31 mouse cellular contexts compared by ENCODE assay signal in the genomic region with DNA sequence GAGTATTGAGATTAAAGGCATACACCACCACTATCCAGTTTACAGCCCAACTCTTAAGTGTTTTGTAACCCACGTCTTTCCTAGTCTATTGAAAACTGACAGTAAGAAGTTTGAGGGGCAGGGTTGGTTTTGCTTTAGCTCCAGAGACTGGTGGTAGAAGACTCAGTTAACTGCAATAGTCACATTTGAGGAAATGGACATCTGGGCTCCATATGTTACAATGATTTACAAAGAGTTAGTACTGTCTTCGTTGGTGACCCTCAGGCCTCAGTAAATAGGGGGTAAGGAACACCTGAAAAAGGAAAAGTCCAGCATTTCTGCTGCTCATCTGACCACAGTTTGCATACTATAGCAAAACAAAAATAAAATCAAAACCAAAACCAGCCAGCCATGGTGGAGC.
DNase-seq lines count a peak whose midpoint lies in the region; ATAC-seq lines count a peak whose summit lies in the region.
"Had no signal": no experiment of that assay in that cellular context is flagged by ENCODE, and none has a peak within 500 bp of the region (broad histone marks: within the 10 kb centered on the region; RNA-seq: fewer than 3 reads in every experiment).

No protein-coding gene starts in this region.

- H3K4me2 ChIP-seq in kidney, embryonic 15.5 days = no peak overlapping the region
- no peak overlapping the region for H3K4me2 ChIP-seq in kidney, embryonic 16.5 days (replicated peaks; ENCODE audit: low read depth, low read length)
- no peak overlapping the region for H3K4me2 ChIP-seq in embryonic facial prominence, embryonic 12.5 days (replicated peaks)
- no peak overlapping the region for H3K4me2 ChIP-seq in limb, embryonic 15.5 days
- H3K4me2 ChIP-seq: forebrain, embryonic 12.5 days; heart, embryonic 11.5 days; hindbrain, embryonic 12.5 days had no signal

- no peaks in the 10 kb centered on the region for H3K27me3 ChIP-seq in kidney, embryonic 15.5 days
- H3K27me3 ChIP-seq in kidney, embryonic 16.5 days (ENCODE audit: insufficient read depth, low read length) = no peaks in the 10 kb centered on the region
- no peaks in the 10 kb centered on the region for H3K27me3 ChIP-seq in embryonic facial prominence, embryonic 12.5 days
- H3K27me3 ChIP-seq in limb, embryonic 15.5 days = no peaks in the 10 kb centered on the region
- H3K27me3 ChIP-seq: forebrain, embryonic 12.5 days; hindbrain, embryonic 12.5 days had no signal

- no peak for ATAC-seq in kidney, embryonic 15.5 days (replicated peaks; ENCODE audit: low FRiP score)
- ATAC-seq in kidney, embryonic 16.5 days (ENCODE audit: low FRiP score, low TSS enrichment) = no peak
- no peak for ATAC-seq in embryonic facial prominence, embryonic 12.5 days (ENCODE audit: insufficient number of reproducible peaks, insufficient read depth, low FRiP score, low TSS enrichment)
- ATAC-seq in limb, embryonic 15.5 days (ENCODE audit: insufficient number of reproducible peaks, low FRiP score, low TSS enrichment, low read depth) = no peak
- ATAC-seq: CD4-positive, CD25-positive, alpha-beta regulatory T cell, adult 4 months; forebrain, postnatal 0 days; hindbrain, postnatal 0 days; intestine, embryonic 16.5 days had no signal

- no peak overlapping the region for H3K9ac ChIP-seq in kidney, embryonic 15.5 days
- H3K9ac ChIP-seq in kidney, embryonic 16.5 days (replicated peaks; ENCODE audit: low read length) = no peak overlapping the region
- no peak overlapping the region for H3K9ac ChIP-seq in embryonic facial prominence, embryonic 12.5 days
- no peak overlapping the region for H3K9ac ChIP-seq in limb, embryonic 15.5 days
- H3K9ac ChIP-seq: forebrain, embryonic 12.5 days; forebrain, postnatal 0 days; hindbrain, embryonic 12.5 days; liver, embryonic 14.5 days had no signal

- H3K4me1 ChIP-seq in kidney, embryonic 15.5 days = peaks cover 38% of the 10 kb centered on the region
- peaks cover 34% of the 10 kb centered on the region for H3K4me1 ChIP-seq in kidney, embryonic 16.5 days (ENCODE audit: insufficient read depth, low read length)
- peaks cover 31% of the 10 kb centered on the region for H3K4me1 ChIP-seq in embryonic facial prominence, embryonic 12.5 days
- peaks cover 27% of the 10 kb centered on the region for H3K4me1 ChIP-seq in limb, embryonic 15.5 days
- H3K4me1 ChIP-seq: forebrain, embryonic 12.5 days had no signal

- H3K36me3 ChIP-seq in kidney, embryonic 15.5 days = no peaks in the 10 kb centered on the region
- H3K36me3 ChIP-seq in kidney, embryonic 16.5 days (ENCODE audit: insufficient read depth, low read length) = 0 out of 2 replicates have a peak, but pooled peaks cover 3% of the 10 kb centered on the region
- 0 out of 2 replicates have a peak, but pooled peaks cover 6% of the 10 kb centered on the region for H3K36me3 ChIP-seq in embryonic facial prominence, embryonic 12.5 days
- peaks cover 5% of the 10 kb centered on the region; the same call in 1 of the 2 replicates for H3K36me3 ChIP-seq in limb, embryonic 15.5 days
- H3K36me3 ChIP-seq: hindbrain, embryonic 12.5 days had no signal

- no peak overlapping the region for H3K4me3 ChIP-seq in kidney, embryonic 15.5 days (replicated peaks)
- no peak overlapping the region for H3K4me3 ChIP-seq in kidney, embryonic 16.5 days (ENCODE audit: low read length)
- H3K4me3 ChIP-seq in embryonic facial prominence, embryonic 12.5 days = no peak overlapping the region
- no peak overlapping the region for H3K4me3 ChIP-seq in limb, embryonic 15.5 days
- H3K4me3 ChIP-seq: erythroblast, embryonic 14.5 days; forebrain, embryonic 12.5 days; hindbrain, embryonic 12.5 days; layer of hippocampus, adult 2 months had no signal

- peak; percentile 70 for DNase-seq in forelimb bud, embryonic 11.5 days (ENCODE audit: low read depth, low spot score)
- no peak for DNase-seq in layer of hippocampus, postnatal 25 days (ENCODE audit: extremely low spot score in 1 of 2, low spot score in 1 of 2)
- DNase-seq in layer of hippocampus, adult 9-10 months (ENCODE audit: low spot score) = no peak
- DNase-seq: adrenal gland, postnatal 25 days; cerebellum, adult 18-20 months; cerebellum, postnatal 14 days; forebrain, postnatal 0 days; gastrocnemius, postnatal 10 days; heart, postnatal 36 days; kidney, adult 8-10 months; layer of hippocampus, postnatal 36 days; liver; lung, adult 2 months; lung, postnatal 10 days; midbrain, embryonic 14.5 days; thymus, adult 18-20 months; thymus, postnatal 25 days had no signal

- 36% methylated on average over 2 of the region's 2 CpGs for WGBS in kidney, embryonic 15.5 days
- WGBS in kidney, embryonic 16.5 days = 38% methylated on average over 2 of the region's 2 CpGs
- WGBS in embryonic facial prominence, embryonic 12.5 days = 23% methylated on average over 2 of the region's 2 CpGs
- 15% methylated on average over 2 of the region's 2 CpGs for WGBS in limb, embryonic 15.5 days

- no peaks in the 10 kb centered on the region for H3K9me3 ChIP-seq in kidney, embryonic 15.5 days (replicated peaks)
- H3K9me3 ChIP-seq in kidney, embryonic 16.5 days (ENCODE audit: low read length) = no peaks in the 10 kb centered on the region
- no peaks in the 10 kb centered on the region for H3K9me3 ChIP-seq in embryonic facial prominence, embryonic 12.5 days
- no peaks in the 10 kb centered on the region for H3K9me3 ChIP-seq in limb, embryonic 15.5 days
- H3K9me3 ChIP-seq: forebrain, embryonic 12.5 days; hindbrain, embryonic 12.5 days had no signal

- H3K27ac ChIP-seq in kidney, embryonic 15.5 days = peak overlapping the region; percentile 54
- H3K27ac ChIP-seq in kidney, embryonic 16.5 days (ENCODE audit: low read length) = no peak overlapping the region
- peak overlapping the region; percentile 25; the same call in 1 of the 2 replicates for H3K27ac ChIP-seq in embryonic facial prominence, embryonic 12.5 days
- H3K27ac ChIP-seq in limb, embryonic 15.5 days = 0 out of 2 replicates have a peak overlapping the region, but pooled peaks have one; percentile 7
- H3K27ac ChIP-seq: forebrain, embryonic 12.5 days; hindbrain, embryonic 12.5 days; hindbrain, postnatal 0 days; layer of hippocampus, adult 2 months; liver, embryonic 14.5 days; macrophage had no signal
